Mouse (Mus musculus): ENCODE results near the gene Tbc1d10c.
A peak's percentile ranks its signal among the peaks of the same experiment; 100 is the strongest.
"Not testable (repeated sequence)": the region's sequence is repeated elsewhere in the genome, so short reads cannot be mapped to it uniquely, and the experiment has no call there.

DNA sequence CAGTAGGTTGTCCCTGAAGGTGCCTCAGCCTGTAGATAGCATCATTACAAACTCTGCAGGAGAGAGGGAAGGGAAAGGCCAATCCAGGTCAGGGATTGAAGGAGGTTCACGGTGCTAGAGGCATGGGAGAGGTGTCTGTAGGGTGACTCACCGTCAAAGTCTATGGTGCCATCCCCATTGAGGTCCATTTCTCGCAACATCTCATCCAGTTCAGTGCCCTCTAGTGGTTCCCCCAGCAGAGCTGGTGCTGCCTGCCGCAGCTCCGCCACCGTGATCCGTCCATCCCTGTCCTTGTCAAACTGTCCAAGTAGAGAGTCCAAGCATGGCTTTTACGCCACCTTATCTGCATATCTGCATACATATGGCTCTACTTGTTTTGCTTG lies 55.1 kb downstream of the Tbc1d10c start:
- peak; percentile 61 for TF ChIP-seq CTCF (IDR thresholded peaks at IDR 0.05; ENCODE audit: low read depth)
- TF ChIP-seq EP300 (optimal IDR thresholded peaks at IDR 0.05): not testable (repeated sequence)
